Mouse (Mus musculus) cortical plate, adult 2 months (tissue): Measurements from ENCODE around the gene Gm10300.

Experiments used
- CTCF ChIP-seq: fragments of 200-500 bp; IDR thresholded peaks from 2 replicates; pipeline ENCODE4 v1.5.1; 2011; ENCODE audit warnings: mild to moderate bottlenecking, control low read depth, low read length; ENCODE audit not compliant: insufficient read depth; ENCODE audit errors: extremely low read depth
- POLR2A ChIP-seq: fragments of 200-500 bp; IDR thresholded peaks from 2 replicates; pipeline ENCODE4 v1.6.1; 2011; ENCODE audit warnings: mild to moderate bottlenecking, low read length, control low read depth; ENCODE audit not compliant: insufficient read depth; ENCODE audit errors: extremely low read depth

- TF ChIP-seq CTCF: no peak
- no peak for TF ChIP-seq POLR2A
These were observed 48.6 kb upstream of the Gm10300 start for GRCm38 (mm10) chr4:132025738-132026527.
